Mouse (Mus musculus): ENCODE measurements around the gene Col20a1. TPM values are rescaled to one million over a fixed set of nuclear protein-coding genes. Genes with fewer than 3 reads are reported as not detected.

Col20a1 gene
- polyA plus RNA-seq, 1 experiment from 2014 or later, result 0.33 TPM

GRCm38 (mm10) chr2:181044001-181044400, 57.7 kb downstream of the Col20a1 start:
- H3K9me3 ChIP-seq (ENCODE audit: control insufficient read depth, low read length), result no peaks in the 10 kb centered on the region
- ATAC-seq (ENCODE audit: low FRiP score) (no peak), DNase-seq (ENCODE audit: low spot score) (no peak)
- no peaks in the 10 kb centered on the region for H3K27me3 ChIP-seq (ENCODE audit: control insufficient read depth, insufficient read depth, low read length)
- no peak overlapping the region for H3K4me2 ChIP-seq (replicated peaks)
- peak overlapping the region; percentile 33; the same call in 1 of the 2 replicates for H3K27ac ChIP-seq
- 6% methylated on average over 3 of the region's 3 CpGs for WGBS
- H3K9ac ChIP-seq, result no peak overlapping the region
- H3K4me1 ChIP-seq (replicated peaks; ENCODE audit: control insufficient read depth, insufficient read depth, low read length), result peaks cover 35% of the 10 kb centered on the region
- no peaks in the 10 kb centered on the region for H3K36me3 ChIP-seq (replicated peaks; ENCODE audit: control insufficient read depth, insufficient read depth)
- no peak overlapping the region for H3K4me3 ChIP-seq (replicated peaks; ENCODE audit: low read length)

- no peak overlapping the region for H3K27ac ChIP-seq
- WGBS, result 42% methylated on average over 7 of the region's 7 CpGs
- DNase-seq (ENCODE audit: low spot score), result no peak
- no peak overlapping the region for H3K4me3 ChIP-seq (replicated peaks; ENCODE audit: low read length)
- H3K9me3 ChIP-seq (ENCODE audit: control insufficient read depth, low read length), result no peaks in the 10 kb centered on the region
- H3K4me2 ChIP-seq (replicated peaks), result no peak overlapping the region
- H3K27me3 ChIP-seq (ENCODE audit: control insufficient read depth, insufficient read depth, low read length), result no peaks in the 10 kb centered on the region
- H3K9ac ChIP-seq, result no peak overlapping the region
- no peaks in the 10 kb centered on the region for H3K36me3 ChIP-seq (replicated peaks; ENCODE audit: control insufficient read depth, insufficient read depth)
- H3K4me1 ChIP-seq (replicated peaks; ENCODE audit: control insufficient read depth, insufficient read depth, low read length), result peaks cover 11% of the 10 kb centered on the region; the same call in 1 of the 2 replicates
- no peak for ATAC-seq (ENCODE audit: low FRiP score)
Observed at GRCm38 (mm10) chr2:181048252-181048945, 62.1 kb downstream of the Col20a1 start.

- DNase-seq (ENCODE audit: low spot score) (no peak), ATAC-seq (ENCODE audit: low FRiP score) (no peak)
- no peak overlapping the region for H3K4me2 ChIP-seq (replicated peaks)
- H3K4me3 ChIP-seq (replicated peaks; ENCODE audit: low read length), result no peak overlapping the region
- no peaks in the 10 kb centered on the region for H3K9me3 ChIP-seq (ENCODE audit: control insufficient read depth, low read length)
- H3K4me1 ChIP-seq (replicated peaks; ENCODE audit: control insufficient read depth, insufficient read depth, low read length), result peaks cover 9% of the 10 kb centered on the region; the same call in 1 of the 2 replicates
- no peaks in the 10 kb centered on the region for H3K36me3 ChIP-seq (replicated peaks; ENCODE audit: control insufficient read depth, insufficient read depth)
- no peaks in the 10 kb centered on the region for H3K27me3 ChIP-seq (ENCODE audit: control insufficient read depth, insufficient read depth, low read length)
- no peak overlapping the region for H3K9ac ChIP-seq
- H3K27ac ChIP-seq, result no peak overlapping the region
- WGBS, result 87% methylated on average over 9 of the region's 9 CpGs
Observed at GRCm38 (mm10) chr2:181048986-181049385, 62.7 kb downstream of the Col20a1 start.

GRCm38 (mm10) chr2:181052171-181052570, 65.8 kb downstream of the Col20a1 start:
- H3K4me2 ChIP-seq (replicated peaks), result no peak overlapping the region
- no peaks in the 10 kb centered on the region for H3K9me3 ChIP-seq (ENCODE audit: control insufficient read depth, low read length)
- no peak overlapping the region for H3K4me3 ChIP-seq (replicated peaks; ENCODE audit: low read length)
- ATAC-seq (ENCODE audit: low FRiP score), result no peak
- no peak for DNase-seq (ENCODE audit: low spot score)
- H3K27me3 ChIP-seq (ENCODE audit: control insufficient read depth, insufficient read depth, low read length), result no peaks in the 10 kb centered on the region
- no peak overlapping the region for H3K27ac ChIP-seq
- peaks cover 10% of the 10 kb centered on the region for H3K4me1 ChIP-seq (replicated peaks; ENCODE audit: control insufficient read depth, insufficient read depth, low read length)
- WGBS, result 91% methylated on average over 1 of the region's 1 CpGs
- no peaks in the 10 kb centered on the region for H3K36me3 ChIP-seq (replicated peaks; ENCODE audit: control insufficient read depth, insufficient read depth)
- H3K9ac ChIP-seq, result no peak overlapping the region

- Histone ChIP-seq H3K4me1 (replicated peaks; ENCODE audit: control insufficient read depth, insufficient read depth, low read length) (peaks cover 11% of the 10 kb centered on the region), H3K4me2 (replicated peaks) (no peak overlapping the region), H3K27me3 (ENCODE audit: control insufficient read depth, insufficient read depth, low read length) (no peaks in the 10 kb centered on the region), H3K36me3 (replicated peaks; ENCODE audit: control insufficient read depth, insufficient read depth) (no peaks in the 10 kb centered on the region), H3K4me3 (replicated peaks; ENCODE audit: low read length) (no peak overlapping the region), H3K9me3 (ENCODE audit: control insufficient read depth, low read length) (no peaks in the 10 kb centered on the region), H3K27ac (0 out of 2 replicates have a peak overlapping the region, but pooled peaks have one; percentile 14), H3K9ac (no peak overlapping the region)
- WGBS, result 34% methylated on average over 8 of the region's 8 CpGs
- no peak for ATAC-seq (ENCODE audit: low FRiP score)
- DNase-seq (ENCODE audit: low spot score), result no peak
Observed at GRCm38 (mm10) chr2:181057341-181057740, 71.0 kb downstream of the Col20a1 start.

GRCm38 (mm10) chr2:181058193-181058592, 71.9 kb downstream of the Col20a1 start:
- no peak for ATAC-seq (ENCODE audit: low FRiP score)
- no peak overlapping the region for H3K4me2 ChIP-seq (replicated peaks)
- WGBS, result 38% methylated on average over 3 of the region's 3 CpGs

GRCm38 (mm10) chr2:181060127-181060526, 73.8 kb downstream of the Col20a1 start:
- peak; percentile 86 for ATAC-seq (ENCODE audit: low FRiP score)
- no peak overlapping the region for H3K9ac ChIP-seq

More at GRCm38 (mm10) chr2:181058193-181058592, 71.9 kb downstream of the Col20a1 start:
- peaks cover 11% of the 10 kb centered on the region for H3K4me1 ChIP-seq (replicated peaks; ENCODE audit: control insufficient read depth, insufficient read depth, low read length)
- H3K9ac ChIP-seq, result no peak overlapping the region
- no peaks in the 10 kb centered on the region for H3K9me3 ChIP-seq (ENCODE audit: control insufficient read depth, low read length)
- H3K27me3 ChIP-seq (ENCODE audit: control insufficient read depth, insufficient read depth, low read length), result no peaks in the 10 kb centered on the region
- H3K27ac ChIP-seq, result no peak overlapping the region
- no peak overlapping the region for H3K4me3 ChIP-seq (replicated peaks; ENCODE audit: low read length)
- no peak for DNase-seq (ENCODE audit: low spot score)
- no peaks in the 10 kb centered on the region for H3K36me3 ChIP-seq (replicated peaks; ENCODE audit: control insufficient read depth, insufficient read depth)

GRCm38 (mm10) chr2:181065827-181066226, 79.5 kb downstream of the Col20a1 start:
- H3K9me3 ChIP-seq (ENCODE audit: control insufficient read depth, low read length), result no peaks in the 10 kb centered on the region
- H3K9ac ChIP-seq, result no peak overlapping the region
- H3K4me3 ChIP-seq (replicated peaks; ENCODE audit: low read length), result no peak overlapping the region
- DNase-seq (ENCODE audit: low spot score) (no peak), ATAC-seq (ENCODE audit: low FRiP score) (no peak)
- H3K4me2 ChIP-seq (replicated peaks), result no peak overlapping the region
- H3K4me1 ChIP-seq (replicated peaks; ENCODE audit: control insufficient read depth, insufficient read depth, low read length), result no peaks in the 10 kb centered on the region
- no peaks in the 10 kb centered on the region for H3K36me3 ChIP-seq (replicated peaks; ENCODE audit: control insufficient read depth, insufficient read depth)
- no peaks in the 10 kb centered on the region for H3K27me3 ChIP-seq (ENCODE audit: control insufficient read depth, insufficient read depth, low read length)
- WGBS, result 73% methylated on average over 4 of the region's 4 CpGs
- H3K27ac ChIP-seq, result no peak overlapping the region

More at GRCm38 (mm10) chr2:181060127-181060526, 73.8 kb downstream of the Col20a1 start:
- Histone ChIP-seq H3K27me3 (ENCODE audit: control insufficient read depth, insufficient read depth, low read length) (no peaks in the 10 kb centered on the region), H3K36me3 (replicated peaks; ENCODE audit: control insufficient read depth, insufficient read depth) (no peaks in the 10 kb centered on the region), H3K4me3 (replicated peaks; ENCODE audit: low read length) (no peak overlapping the region), H3K4me2 (replicated peaks) (no peak overlapping the region), H3K9me3 (ENCODE audit: control insufficient read depth, low read length) (no peaks in the 10 kb centered on the region), H3K27ac (no peak overlapping the region), H3K4me1 (replicated peaks; ENCODE audit: control insufficient read depth, insufficient read depth, low read length) (peaks cover 11% of the 10 kb centered on the region)
- 19% methylated on average over 5 of the region's 5 CpGs for WGBS
- DNase-seq (ENCODE audit: low spot score), result peak; percentile 92

All from hindbrain, embryonic 14.5 days (tissue).